8 mouse cellular contexts compared by ENCODE assay signal in genomic region chr17:56139355-56139754, GRCm38 (mm10). TPM values are rescaled to one million over a fixed set of nuclear protein-coding genes. Genes with fewer than 3 reads are reported as not detected.
A peak's percentile ranks its signal among the peaks of the same experiment; 100 is the strongest.
DNase-seq lines count a peak whose midpoint lies in the region; ATAC-seq and TF ChIP-seq lines count a peak whose summit lies in the region.

No protein-coding gene starts in this region.

- peaks cover 70% of the 10 kb centered on the region for H3K27me3 ChIP-seq in heart, postnatal 0 days (ENCODE audit: control insufficient read depth, insufficient read depth, low read length)
- peaks cover 90% of the 10 kb centered on the region for H3K27me3 ChIP-seq in midbrain, embryonic 12.5 days

- no peaks in the 10 kb centered on the region for H3K9me3 ChIP-seq in heart, postnatal 0 days (replicated peaks; ENCODE audit: control insufficient read depth, low read length)
- no peaks in the 10 kb centered on the region for H3K9me3 ChIP-seq in midbrain, embryonic 12.5 days

- H3K4me2 ChIP-seq in heart, postnatal 0 days (ENCODE audit: low read depth, low read length): peak overlapping the region; percentile 94
- H3K4me2 ChIP-seq in midbrain, embryonic 12.5 days (replicated peaks): peak overlapping the region; percentile 96

- no peak for ATAC-seq in heart, postnatal 0 days (ENCODE audit: insufficient read depth, low read depth)
- peak; percentile 13 for ATAC-seq in midbrain, embryonic 12.5 days (ENCODE audit: low FRiP score, low read depth)

- peak; percentile 53 for DNase-seq in layer of hippocampus, adult 11-12 months (ENCODE audit: low spot score)
- DNase-seq in layer of hippocampus, adult 9-10 months (ENCODE audit: low spot score): no peak
- DNase-seq in cerebellum, postnatal 10 days: peak; percentile 52 to 59
- no peak for DNase-seq in heart, postnatal 0 days (ENCODE audit: low spot score)
- no peak for DNase-seq in urinary bladder, postnatal 14 days (ENCODE audit: low spot score)
- DNase-seq in frontal cortex, postnatal 14 days (ENCODE audit: low spot score in 2 of 2): no peak
- DNase-seq in thymus, postnatal 14 days: no peak

- H3K36me3 ChIP-seq in heart, postnatal 0 days (replicated peaks; ENCODE audit: control insufficient read depth, insufficient read depth, low read length): no peaks in the 10 kb centered on the region
- no peaks in the 10 kb centered on the region for H3K36me3 ChIP-seq in midbrain, embryonic 12.5 days

- 20% methylated on average over 14 of the region's 21 CpGs for WGBS in heart, postnatal 0 days
- WGBS in midbrain, embryonic 12.5 days: 7% methylated on average over 17 of the region's 21 CpGs

- H3K4me1 ChIP-seq in heart, postnatal 0 days (ENCODE audit: control insufficient read depth, insufficient read depth): peaks cover 13% of the 10 kb centered on the region
- peaks cover 48% of the 10 kb centered on the region for H3K4me1 ChIP-seq in midbrain, embryonic 12.5 days

- peak overlapping the region; percentile 60 for H3K4me3 ChIP-seq in heart, postnatal 0 days (ENCODE audit: low read depth, low read length)
- H3K4me3 ChIP-seq in midbrain, embryonic 12.5 days: peak overlapping the region; percentile 79

- TF ChIP-seq CTCF in heart, postnatal 0 days (IDR thresholded peaks at IDR 0.05; ENCODE audit: low read depth): no peak

- peak overlapping the region; percentile 37; the same call in 1 of the 2 replicates for H3K9ac ChIP-seq in heart, postnatal 0 days (replicated peaks; ENCODE audit: low read depth, low read length)
- peak overlapping the region; percentile 84 for H3K9ac ChIP-seq in midbrain, embryonic 12.5 days (replicated peaks)

- TF ChIP-seq EP300 in heart, postnatal 0 days (IDR thresholded peaks at IDR 0.05; ENCODE audit: low read depth): no peak

- H3K27ac ChIP-seq in heart, postnatal 0 days (ENCODE audit: low read depth): no peak overlapping the region
- H3K27ac ChIP-seq in midbrain, embryonic 12.5 days (replicated peaks): 0 out of 2 replicates have a peak overlapping the region, but pooled peaks have one; percentile 66

RNA-seq across cellular contexts. Expression of gene Sema6b, which starts 0.8 kb away (rescaled TPM):
- total RNA-seq in heart, postnatal 0 days (2014; rRNA removed; ENCODE audit: low replicate concordance): 7.9 and 10.4 TPM in 2 replicates
- 0.81 and 0.93 TPM in 2 replicates for polyA plus RNA-seq in heart, postnatal 0 days (2015; fragmentation: Nextera tagmentation; extraction: Ambion mirVana)
- polyA plus RNA-seq in midbrain, embryonic 12.5 days (2016; fragmentation: Nextera tagmentation; extraction: Ambion mirVana): 6.5 and 7.9 TPM in 2 replicates

RNA-seq across cellular contexts. Expression of gene Lrg1, which starts 17.6 kb away (rescaled TPM):
- 4.5 and 5.1 TPM in 2 replicates for total RNA-seq in heart, postnatal 0 days (2014; rRNA removed; ENCODE audit: low replicate concordance)
- polyA plus RNA-seq in heart, postnatal 0 days (2015; fragmentation: Nextera tagmentation; extraction: Ambion mirVana): 9.0 and 10.0 TPM in 2 replicates
- polyA plus RNA-seq in midbrain, embryonic 12.5 days (2016; fragmentation: Nextera tagmentation; extraction: Ambion mirVana): 0.29 TPM in 1 of 2 replicates, not detected in the other

RNA-seq across cellular contexts. Expression of gene Plin5, which starts 22.0 kb away (rescaled TPM):
- 23.3 and 58.8 TPM in 2 replicates for total RNA-seq in heart, postnatal 0 days (2014; rRNA removed; ENCODE audit: low replicate concordance)
- polyA plus RNA-seq in heart, postnatal 0 days (2015; fragmentation: Nextera tagmentation; extraction: Ambion mirVana): 55.7 and 58.3 TPM in 2 replicates
- 0.14 and 0.34 TPM in 2 replicates for polyA plus RNA-seq in midbrain, embryonic 12.5 days (2016; fragmentation: Nextera tagmentation; extraction: Ambion mirVana)

RNA-seq across cellular contexts. Expression of gene Tnfaip8l1, which starts 22.9 kb away (rescaled TPM):
- 3.4 and 16.5 TPM in 2 replicates for total RNA-seq in heart, postnatal 0 days (2014; rRNA removed; ENCODE audit: low replicate concordance)
- 4.9 and 5.6 TPM in 2 replicates for polyA plus RNA-seq in heart, postnatal 0 days (2015; fragmentation: Nextera tagmentation; extraction: Ambion mirVana)
- 8.0 and 8.2 TPM in 2 replicates for polyA plus RNA-seq in midbrain, embryonic 12.5 days (2016; fragmentation: Nextera tagmentation; extraction: Ambion mirVana)

RNA-seq across cellular contexts. Expression of gene Plin4, which starts 29.8 kb away (rescaled TPM):
- total RNA-seq in heart, postnatal 0 days (2014; rRNA removed; ENCODE audit: low replicate concordance): 47.4 and 88.5 TPM in 2 replicates
- 5.9 and 9.4 TPM in 2 replicates for polyA plus RNA-seq in heart, postnatal 0 days (2015; fragmentation: Nextera tagmentation; extraction: Ambion mirVana)
- polyA plus RNA-seq in midbrain, embryonic 12.5 days (2016; fragmentation: Nextera tagmentation; extraction: Ambion mirVana): 0.09 and 0.10 TPM in 2 replicates

Comparison
In these comparisons a context has a peak if more than half of its experiments do, and no peak if none do; other contexts are left out.
1. DNase-seq: peak in layer of hippocampus, adult 11-12 months (single experiment) and cerebellum, postnatal 10 days (2 of 2); none in layer of hippocampus, adult 9-10 months (single experiment), heart, postnatal 0 days (single experiment), urinary bladder, postnatal 14 days (single experiment), frontal cortex, postnatal 14 days (0 of 2) and thymus, postnatal 14 days (single experiment).
2. RNA of gene Plin5, which starts 22.0 kb away (polyA plus RNA-seq): 55.7 to 58.3 TPM in heart, postnatal 0 days; 0.14 to 0.34 TPM in midbrain, embryonic 12.5 days; every median in the first group is over 10 times any median in the second.